Mouse (Mus musculus): ENCODE data around the gene Akap6.

DNA sequence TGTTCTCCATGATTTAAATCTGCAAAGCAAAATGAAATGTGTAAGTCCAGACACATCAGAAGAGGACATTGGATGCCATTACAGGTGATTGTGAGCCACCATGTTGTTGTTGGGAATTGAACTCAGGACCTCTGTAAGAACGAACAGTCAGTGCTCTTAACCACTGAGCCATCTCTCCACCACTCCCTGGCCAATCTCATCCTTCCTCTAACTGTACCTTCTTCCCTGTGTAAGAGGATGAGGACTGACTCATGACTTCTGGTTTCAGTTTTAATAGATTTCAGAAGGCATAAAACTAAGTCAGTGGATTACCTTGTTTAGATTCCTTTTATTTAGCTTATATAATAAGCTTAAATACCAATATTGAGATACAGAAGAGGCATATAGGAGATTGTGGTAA, 38.0 kb downstream of the Akap6 start:
- no peak for TF ChIP-seq POLR2A (IDR thresholded peaks at IDR 0.05; ENCODE audit: borderline replicate concordance, extremely low read depth, insufficient read depth, insufficient read length, poor library complexity, severe bottlenecking)
- no peak for TF ChIP-seq CTCF (IDR thresholded peaks at IDR 0.05; ENCODE audit: borderline replicate concordance, extremely low read depth, insufficient read depth, insufficient read length)
